Mouse (Mus musculus): Measurements from ENCODE around the gene Pter. TPM values are rescaled to one million over a fixed set of nuclear protein-coding genes. Genes with fewer than 3 reads are reported as not detected.

Gene Pter
- polyA plus RNA-seq (2014; fragmentation: Nextera tagmentation; extraction: Ambion mirVana): 17.4 and 18.9 TPM in 2 replicates

GRCm38 (mm10) chr2:12923804-12924591, at the start of gene Pter:
Pter (plus strand) TSS chr2:12924041.
- 1% methylated on average over 24 of the region's 24 CpGs for WGBS
- Histone ChIP-seq H3K4me1 (ENCODE audit: control insufficient read depth, insufficient read depth, low read length) (peaks cover 5% of the 10 kb centered on the region; the same call in 1 of the 2 replicates), H3K27me3 (replicated peaks; ENCODE audit: control insufficient read depth, insufficient read depth, low read length) (no peaks in the 10 kb centered on the region), H3K9ac (ENCODE audit: low read depth, low read length) (peak within 1 kb of the TSS; percentile 66), H3K9me3 (ENCODE audit: control insufficient read depth, low read length) (peaks cover 5% of the 10 kb centered on the region; the same call in 1 of the 2 replicates), H3K4me2 (ENCODE audit: low read depth, low read length) (peak within 1 kb of the TSS; percentile 75), H3K27ac (replicated peaks; ENCODE audit: low read depth, low read length) (peak within 1 kb of the TSS; percentile 77), H3K4me3 (ENCODE audit: low read depth, low read length) (peak within 1 kb of the TSS; percentile 55), H3K36me3 (ENCODE audit: control insufficient read depth, insufficient read depth, low read length) (no peaks in the 10 kb centered on the region)
- peak; percentile 97 for ATAC-seq (ENCODE audit: low read depth)
- DNase-seq (ENCODE audit: low spot score): peak; percentile 98

- Histone ChIP-seq H3K4me3 (ENCODE audit: low read depth, low read length) (no peak overlapping the region), H3K4me2 (ENCODE audit: low read depth, low read length) (no peak overlapping the region), H3K36me3 (ENCODE audit: control insufficient read depth, insufficient read depth, low read length) (no peaks in the 10 kb centered on the region), H3K9ac (ENCODE audit: low read depth, low read length) (no peak overlapping the region), H3K4me1 (ENCODE audit: control insufficient read depth, insufficient read depth, low read length) (no peaks in the 10 kb centered on the region), H3K27me3 (replicated peaks; ENCODE audit: control insufficient read depth, insufficient read depth, low read length) (no peaks in the 10 kb centered on the region), H3K9me3 (ENCODE audit: control insufficient read depth, low read length) (no peaks in the 10 kb centered on the region), H3K27ac (replicated peaks; ENCODE audit: low read depth, low read length) (no peak overlapping the region)
- ATAC-seq (ENCODE audit: low read depth): no peak
- WGBS: 55% methylated on average over 1 of the region's 1 CpGs
- DNase-seq (ENCODE audit: low spot score): no peak
Measured at GRCm38 (mm10) chr2:12874232-12874631, 49.6 kb upstream of the Pter start.

GRCm38 (mm10) chr2:12879492-12879891, 44.3 kb upstream of the Pter start:
- 71% methylated on average over 2 of the region's 2 CpGs for WGBS
- ATAC-seq (ENCODE audit: low read depth): no peak

GRCm38 (mm10) chr2:12881009-12881408, 42.8 kb upstream of the Pter start:
- Histone ChIP-seq H3K4me1 (ENCODE audit: control insufficient read depth, insufficient read depth, low read length) (no peaks in the 10 kb centered on the region), H3K27me3 (replicated peaks; ENCODE audit: control insufficient read depth, insufficient read depth, low read length) (no peaks in the 10 kb centered on the region), H3K9ac (ENCODE audit: low read depth, low read length) (no peak overlapping the region), H3K9me3 (ENCODE audit: control insufficient read depth, low read length) (no peaks in the 10 kb centered on the region), H3K36me3 (ENCODE audit: control insufficient read depth, insufficient read depth, low read length) (no peaks in the 10 kb centered on the region), H3K4me2 (ENCODE audit: low read depth, low read length) (no peak overlapping the region), H3K27ac (replicated peaks; ENCODE audit: low read depth, low read length) (no peak overlapping the region), H3K4me3 (ENCODE audit: low read depth, low read length) (no peak overlapping the region)
- 83% methylated on average over 1 of the region's 1 CpGs for WGBS
- DNase-seq (ENCODE audit: low spot score): no peak
- no peak for ATAC-seq (ENCODE audit: low read depth)

More at GRCm38 (mm10) chr2:12879492-12879891, 44.3 kb upstream of the Pter start:
- no peaks in the 10 kb centered on the region for H3K4me1 ChIP-seq (ENCODE audit: control insufficient read depth, insufficient read depth, low read length)
- no peak overlapping the region for H3K4me2 ChIP-seq (ENCODE audit: low read depth, low read length)
- no peaks in the 10 kb centered on the region for H3K27me3 ChIP-seq (replicated peaks; ENCODE audit: control insufficient read depth, insufficient read depth, low read length)
- no peak overlapping the region for H3K4me3 ChIP-seq (ENCODE audit: low read depth, low read length)
- no peak overlapping the region for H3K27ac ChIP-seq (replicated peaks; ENCODE audit: low read depth, low read length)
- no peaks in the 10 kb centered on the region for H3K36me3 ChIP-seq (ENCODE audit: control insufficient read depth, insufficient read depth, low read length)
- no peaks in the 10 kb centered on the region for H3K9me3 ChIP-seq (ENCODE audit: control insufficient read depth, low read length)
- H3K9ac ChIP-seq (ENCODE audit: low read depth, low read length): no peak overlapping the region
- DNase-seq (ENCODE audit: low spot score): no peak

GRCm38 (mm10) chr2:12883276-12883914, 40.4 kb upstream of the Pter start:
- Histone ChIP-seq H3K9me3 (ENCODE audit: control insufficient read depth, low read length) (no peaks in the 10 kb centered on the region), H3K4me1 (ENCODE audit: control insufficient read depth, insufficient read depth, low read length) (no peaks in the 10 kb centered on the region), H3K36me3 (ENCODE audit: control insufficient read depth, insufficient read depth, low read length) (no peaks in the 10 kb centered on the region), H3K9ac (ENCODE audit: low read depth, low read length) (no peak overlapping the region), H3K27me3 (replicated peaks; ENCODE audit: control insufficient read depth, insufficient read depth, low read length) (no peaks in the 10 kb centered on the region), H3K4me3 (ENCODE audit: low read depth, low read length) (no peak overlapping the region), H3K27ac (replicated peaks; ENCODE audit: low read depth, low read length) (no peak overlapping the region), H3K4me2 (ENCODE audit: low read depth, low read length) (no peak overlapping the region)
- ATAC-seq (ENCODE audit: low read depth): peak; percentile 71; the same call in 1 of the 2 replicates
- DNase-seq (ENCODE audit: low spot score): peak; percentile 69
- 69% methylated on average over 10 of the region's 10 CpGs for whole genome bisulfite sequencing

- Histone ChIP-seq H3K4me2 (ENCODE audit: low read depth, low read length) (no peak overlapping the region), H3K4me3 (ENCODE audit: low read depth, low read length) (no peak overlapping the region), H3K9ac (ENCODE audit: low read depth, low read length) (no peak overlapping the region), H3K4me1 (ENCODE audit: control insufficient read depth, insufficient read depth, low read length) (no peaks in the 10 kb centered on the region), H3K27ac (replicated peaks; ENCODE audit: low read depth, low read length) (no peak overlapping the region), H3K27me3 (replicated peaks; ENCODE audit: control insufficient read depth, insufficient read depth, low read length) (no peaks in the 10 kb centered on the region), H3K9me3 (ENCODE audit: control insufficient read depth, low read length) (no peaks in the 10 kb centered on the region), H3K36me3 (ENCODE audit: control insufficient read depth, insufficient read depth, low read length) (no peaks in the 10 kb centered on the region)
- ATAC-seq (ENCODE audit: low read depth) (0 out of 2 replicates have a peak, but pooled peaks have one; percentile 30), DNase-seq (ENCODE audit: low spot score) (peak; percentile 30)
- WGBS: 58% methylated on average over 2 of the region's 2 CpGs
Measured at GRCm38 (mm10) chr2:12887015-12887414, 36.8 kb upstream of the Pter start.

GRCm38 (mm10) chr2:12905786-12906185, 18.1 kb upstream of the Pter start:
- no peaks in the 10 kb centered on the region for H3K4me1 ChIP-seq (ENCODE audit: control insufficient read depth, insufficient read depth, low read length)
- 90% methylated on average over 1 of the region's 1 CpGs for WGBS
- H3K9ac ChIP-seq (ENCODE audit: low read depth, low read length): no peak overlapping the region
- no peaks in the 10 kb centered on the region for H3K9me3 ChIP-seq (ENCODE audit: control insufficient read depth, low read length)
- no peak for DNase-seq (ENCODE audit: low spot score)
- H3K36me3 ChIP-seq (ENCODE audit: control insufficient read depth, insufficient read depth, low read length): no peaks in the 10 kb centered on the region
- H3K4me3 ChIP-seq (ENCODE audit: low read depth, low read length): no peak overlapping the region
- no peak overlapping the region for H3K27ac ChIP-seq (replicated peaks; ENCODE audit: low read depth, low read length)
- no peak for ATAC-seq (ENCODE audit: low read depth)
- H3K4me2 ChIP-seq (ENCODE audit: low read depth, low read length): no peak overlapping the region
- H3K27me3 ChIP-seq (replicated peaks; ENCODE audit: control insufficient read depth, insufficient read depth, low read length): no peaks in the 10 kb centered on the region

GRCm38 (mm10) chr2:12925643-12926042, 1.8 kb downstream of the Pter start:
- DNase-seq (ENCODE audit: low spot score) (no peak), ATAC-seq (ENCODE audit: low read depth) (no peak)
- peaks cover 5% of the 10 kb centered on the region; the same call in 1 of the 2 replicates for H3K4me1 ChIP-seq (ENCODE audit: control insufficient read depth, insufficient read depth, low read length)
- whole genome bisulfite sequencing: 83% methylated on average over 1 of the region's 1 CpGs
- no peak overlapping the region for H3K9ac ChIP-seq (ENCODE audit: low read depth, low read length)
- no peak overlapping the region for H3K4me2 ChIP-seq (ENCODE audit: low read depth, low read length)
- no peak overlapping the region for H3K27ac ChIP-seq (replicated peaks; ENCODE audit: low read depth, low read length)
- H3K4me3 ChIP-seq (ENCODE audit: low read depth, low read length): no peak overlapping the region
- no peaks in the 10 kb centered on the region for H3K9me3 ChIP-seq (ENCODE audit: control insufficient read depth, low read length)
- no peaks in the 10 kb centered on the region for H3K27me3 ChIP-seq (replicated peaks; ENCODE audit: control insufficient read depth, insufficient read depth, low read length)
- H3K36me3 ChIP-seq (ENCODE audit: control insufficient read depth, insufficient read depth, low read length): no peaks in the 10 kb centered on the region
